23 mouse cellular contexts compared by ENCODE assay signal in the genomic region with DNA sequence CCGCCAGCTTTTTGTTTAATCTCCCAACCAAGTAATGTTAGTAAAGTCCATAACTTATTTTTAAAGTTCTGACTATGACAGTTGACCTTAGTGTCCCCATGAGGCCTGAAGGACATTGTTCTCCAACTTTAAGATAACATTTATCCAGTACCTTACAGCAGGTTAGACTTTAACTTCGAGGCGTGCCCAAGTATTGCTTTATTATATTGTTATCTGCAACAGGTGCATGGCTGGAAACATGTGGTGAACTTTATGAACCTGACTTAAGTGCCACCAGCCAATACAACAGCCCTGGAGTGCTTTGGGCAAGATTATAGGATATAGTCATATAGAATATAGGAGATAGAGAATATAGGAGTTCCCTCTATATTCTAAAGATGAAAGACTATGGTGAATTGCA. TPM values are rescaled to one million over a fixed set of nuclear protein-coding genes. Genes with fewer than 3 reads are reported as not detected.
"Had no signal": no experiment of that assay in that cellular context is flagged by ENCODE, and none has a peak within 500 bp of the region (broad histone marks: within the 10 kb centered on the region; RNA-seq: fewer than 3 reads in every experiment).

No protein-coding gene starts in this region.

- H3K4me3 ChIP-seq: liver, embryonic 13.5 days; liver, embryonic 15.5 days; megakaryocyte, embryonic 14.5 days; midbrain, embryonic 13.5 days; midbrain, embryonic 15.5 days; neural tube, embryonic 12.5 days had no signal

- H3K9me3 ChIP-seq: liver, embryonic 13.5 days; liver, embryonic 15.5 days; megakaryocyte, embryonic 14.5 days; midbrain, embryonic 13.5 days; midbrain, embryonic 15.5 days; neural tube, embryonic 12.5 days had no signal

- ATAC-seq: liver, postnatal 0 days; midbrain, embryonic 13.5 days; midbrain, embryonic 15.5 days had no signal

- H3K27ac ChIP-seq: liver, embryonic 13.5 days; liver, embryonic 15.5 days; macrophage; midbrain, embryonic 13.5 days; midbrain, embryonic 15.5 days; neural tube, embryonic 12.5 days had no signal

- H3K36me3 ChIP-seq: liver, embryonic 13.5 days; liver, embryonic 15.5 days; midbrain, embryonic 13.5 days; midbrain, embryonic 15.5 days; neural tube, embryonic 12.5 days had no signal

- H3K27me3 ChIP-seq: liver, embryonic 13.5 days; liver, embryonic 15.5 days; megakaryocyte, embryonic 14.5 days; midbrain, embryonic 13.5 days; midbrain, embryonic 15.5 days; neural tube, embryonic 12.5 days had no signal

- H3K9ac ChIP-seq: liver, embryonic 13.5 days; liver, embryonic 15.5 days; liver, postnatal 0 days; lung, embryonic 14.5 days; midbrain, embryonic 13.5 days; midbrain, embryonic 15.5 days; neural tube, embryonic 12.5 days had no signal

- H3K4me1 ChIP-seq: liver, embryonic 13.5 days; liver, embryonic 15.5 days; megakaryocyte, embryonic 14.5 days; midbrain, embryonic 13.5 days; midbrain, embryonic 15.5 days; neural tube, embryonic 12.5 days had no signal

- H3K4me2 ChIP-seq: liver, embryonic 13.5 days; liver, embryonic 15.5 days; lung, embryonic 14.5 days; midbrain, embryonic 11.5 days; midbrain, embryonic 13.5 days; midbrain, embryonic 15.5 days; neural tube, embryonic 12.5 days had no signal

- DNase-seq: liver, embryonic 13.5 days; liver, postnatal 0 days; lung, postnatal 10 days; right cerebral cortex, postnatal 14 days; thymus, adult 18-20 months; thymus, postnatal 14 days; thymus, postnatal 36 days had no signal

RNA-seq across cellular contexts. Expression of a gene that starts 0.7 kb away (rescaled TPM):
- total RNA-seq: megakaryocyte progenitor cell, adult 5-6 weeks; midbrain, postnatal 0 days; monocyte, adult 5-6 weeks; neutrophil, adult 5-6 weeks had no signal
- polyA plus RNA-seq: liver, embryonic 15.5 days; liver, postnatal 0 days; lung, embryonic 14.5 days; lung, embryonic 16.5 days; macrophage; midbrain, embryonic 11.5 days; midbrain, embryonic 13.5 days; midbrain, embryonic 15.5 days; midbrain, postnatal 0 days; neural tube, embryonic 12.5 days; neural tube, embryonic 14.5 days; spleen, adult 2 months had no signal

RNA-seq across cellular contexts. Expression of a gene that starts 42.3 kb away (rescaled TPM):
- total RNA-seq: megakaryocyte progenitor cell, adult 5-6 weeks; monocyte, adult 5-6 weeks; neutrophil, adult 5-6 weeks had no signal
- polyA plus RNA-seq: liver, embryonic 13.5 days; liver, embryonic 15.5 days; liver, postnatal 0 days; macrophage; neural tube, embryonic 12.5 days; spleen, adult 2 months had no signal

RNA-seq across cellular contexts. Expression of a gene that starts 56.5 kb away (rescaled TPM):
- total RNA-seq: megakaryocyte progenitor cell, adult 5-6 weeks; midbrain, postnatal 0 days; monocyte, adult 5-6 weeks; neutrophil, adult 5-6 weeks had no signal
- polyA plus RNA-seq: liver, embryonic 13.5 days; liver, embryonic 15.5 days; liver, postnatal 0 days; lung, embryonic 14.5 days; lung, embryonic 16.5 days; macrophage; midbrain, embryonic 11.5 days; midbrain, embryonic 13.5 days; midbrain, embryonic 15.5 days; midbrain, postnatal 0 days; neural tube, embryonic 12.5 days; neural tube, embryonic 14.5 days; spleen, adult 2 months; thymus, postnatal 0 days had no signal

RNA-seq across cellular contexts. Expression of a gene that starts 58.0 kb away (rescaled TPM):
- total RNA-seq: megakaryocyte progenitor cell, adult 5-6 weeks; midbrain, postnatal 0 days; monocyte, adult 5-6 weeks; neutrophil, adult 5-6 weeks had no signal
- polyA plus RNA-seq: liver, embryonic 13.5 days; liver, embryonic 15.5 days; liver, postnatal 0 days; lung, embryonic 14.5 days; lung, embryonic 16.5 days; macrophage; midbrain, embryonic 11.5 days; midbrain, embryonic 13.5 days; midbrain, embryonic 15.5 days; midbrain, postnatal 0 days; neural tube, embryonic 12.5 days; neural tube, embryonic 14.5 days; spleen, adult 2 months; thymus, postnatal 0 days had no signal
